Mouse (Mus musculus) neural tube, embryonic 13.5 days (tissue): ENCODE measurements around the gene Ccdc9. TPM values are rescaled to one million over a fixed set of nuclear protein-coding genes. Genes with fewer than 3 reads are reported as not detected.
A peak's percentile ranks its signal among the peaks of the same experiment; 100 is the strongest.
"Not testable (repeated sequence)": the region's sequence is repeated elsewhere in the genome, so short reads cannot be mapped to it uniquely, and the experiment has no call there.

ENCODE experiments used
- ATAC-seq: fragments of 200-750 bp; cut with Nextera tagmentation; 2 replicates; pipeline ENCODE4 v1.8.0; 2017; ENCODE audit warnings: low read depth, mild to moderate bottlenecking, moderate TSS enrichment, moderate library complexity
- H3K27ac ChIP-seq: fragments of 300-500 bp; sonication (generic); replicated peaks from 2 replicates; pipeline ENCODE4 v1.5.1; 2015; ENCODE audit warnings: moderate library complexity, mild to moderate bottlenecking, inconsistent platforms
- H3K27me3 ChIP-seq: fragments of 300-500 bp; sonication (generic); 2 replicates; pipeline ENCODE4 v1.6.1; 2015; ENCODE audit warnings: mild to moderate bottlenecking, inconsistent platforms
- H3K36me3 ChIP-seq: fragments of 300-500 bp; sonication (generic); 2 replicates; pipeline ENCODE4 v1.6.1; 2015; ENCODE audit warnings: mild to moderate bottlenecking, inconsistent platforms
- H3K4me1 ChIP-seq: fragments of 300-500 bp; sonication (generic); replicated peaks from 2 replicates; pipeline ENCODE4 v1.6.1; 2015; ENCODE audit warnings: inconsistent platforms
- H3K4me2 ChIP-seq: fragments of 300-500 bp; sonication (generic); 2 replicates; pipeline ENCODE4 v1.6.1; 2015; ENCODE audit warnings: inconsistent platforms, mild to moderate bottlenecking, moderate library complexity
- H3K4me3 ChIP-seq: fragments of 300-500 bp; sonication (generic); 2 replicates; pipeline ENCODE4 v1.5.1; 2015; ENCODE audit warnings: mild to moderate bottlenecking, inconsistent platforms
- H3K9ac ChIP-seq: fragments of 300-500 bp; sonication (generic); 2 replicates; pipeline ENCODE4 v1.6.1; 2015; ENCODE audit warnings: moderate library complexity, mild to moderate bottlenecking, inconsistent platforms
- H3K9me3 ChIP-seq: fragments of 300-500 bp; sonication (generic); 2 replicates; pipeline ENCODE4 v1.6.1; 2016; ENCODE audit warnings: inconsistent platforms
- WGBS: fragments of 180-500 bp; shearing (Covaris S2); methylation state at CpG from one replicate; pipeline ENCODE4 v1.1.7; 2015; 5-methylcytosine and 5-hydroxymethylcytosine counted together
- polyA plus RNA-seq: library from polyadenylated mRNA; unstranded; fragments of >200 nt; fragmentation: Nextera tagmentation; extraction: Ambion mirVana; gene quantifications from 2 replicates; pipeline ENCODE4 v1.2.1, GENCODE M21; 2015

Ccdc9 gene
- polyA plus RNA-seq, 1 experiment from 2014 or later = 31.2 TPM

GRCm38 (mm10) chr7:16312672-16313311 is 26.2 kb upstream of the Ccdc9 start:
- Histone ChIP-seq H3K4me3 (peak overlapping the region; percentile 69), H3K9ac (peak overlapping the region; percentile 93), H3K27me3 (no peaks in the 10 kb centered on the region), H3K27ac (peak overlapping the region; percentile 97), H3K36me3 (peaks cover 13% of the 10 kb centered on the region), H3K9me3 (no peaks in the 10 kb centered on the region), H3K4me2 (peak overlapping the region; percentile 96), H3K4me1 (peaks cover 63% of the 10 kb centered on the region)
- WGBS = 0% methylated on average over 12 of the region's 12 CpGs
- ATAC-seq = 0 out of 2 replicates have a peak, but pooled peaks have one; percentile 4

- peak overlapping the region; percentile 69 for H3K4me3 ChIP-seq
- peak overlapping the region; percentile 97 for H3K27ac ChIP-seq
- under 1% methylated on average over 49 of the region's 49 CpGs for WGBS
- H3K4me1 ChIP-seq = peaks cover 63% of the 10 kb centered on the region
- no peaks in the 10 kb centered on the region for H3K27me3 ChIP-seq
- no peak for ATAC-seq
- no peaks in the 10 kb centered on the region for H3K9me3 ChIP-seq
- H3K9ac ChIP-seq = peak overlapping the region; percentile 93
- H3K4me2 ChIP-seq = peak overlapping the region; percentile 96
- H3K36me3 ChIP-seq = peaks cover 7% of the 10 kb centered on the region
These were observed 25.5 kb upstream of the Ccdc9 start for GRCm38 (mm10) chr7:16312011-16312671.

GRCm38 (mm10) chr7:16311453-16312004 is 24.9 kb upstream of the Ccdc9 start:
- H3K4me1 ChIP-seq = peaks cover 63% of the 10 kb centered on the region
- no peak for ATAC-seq
- peak overlapping the region; percentile 69 for H3K4me3 ChIP-seq
- no peaks in the 10 kb centered on the region for H3K9me3 ChIP-seq
- peak overlapping the region; percentile 96 for H3K4me2 ChIP-seq
- peak overlapping the region; percentile 97 for H3K27ac ChIP-seq
- no peaks in the 10 kb centered on the region for H3K27me3 ChIP-seq
- H3K36me3 ChIP-seq = peaks cover 2% of the 10 kb centered on the region; the same call in 1 of the 2 replicates
- WGBS = 2% methylated on average over 13 of the region's 14 CpGs
- H3K9ac ChIP-seq = peak overlapping the region; percentile 93

GRCm38 (mm10) chr7:16310521-16311452 is 24.2 kb upstream of the Ccdc9 start:
- no peaks in the 10 kb centered on the region for H3K27me3 ChIP-seq
- peak overlapping the region; percentile 93 for H3K9ac ChIP-seq
- H3K36me3 ChIP-seq = no peaks in the 10 kb centered on the region
- H3K9me3 ChIP-seq = no peaks in the 10 kb centered on the region
- WGBS = 0% methylated on average over 29 of the region's 31 CpGs
- peak; percentile 8; the same call in 1 of the 2 replicates for ATAC-seq
- H3K27ac ChIP-seq = peak overlapping the region; percentile 97
- H3K4me2 ChIP-seq = peak overlapping the region; percentile 96
- H3K4me1 ChIP-seq = peaks cover 63% of the 10 kb centered on the region
- H3K4me3 ChIP-seq = peak overlapping the region; percentile 69

GRCm38 (mm10) chr7:16310020-16310520 is 23.5 kb upstream of the Ccdc9 start:
- Histone ChIP-seq H3K9me3 (no peaks in the 10 kb centered on the region), H3K9ac (peak overlapping the region; percentile 93), H3K36me3 (no peaks in the 10 kb centered on the region), H3K4me2 (peak overlapping the region; percentile 96), H3K27ac (peak overlapping the region; percentile 67), H3K4me3 (peak overlapping the region; percentile 69), H3K4me1 (peaks cover 63% of the 10 kb centered on the region), H3K27me3 (no peaks in the 10 kb centered on the region)
- ATAC-seq = peak; percentile 6; the same call in 1 of the 2 replicates
- under 1% methylated on average over 29 of the region's 56 CpGs for WGBS

DNA sequence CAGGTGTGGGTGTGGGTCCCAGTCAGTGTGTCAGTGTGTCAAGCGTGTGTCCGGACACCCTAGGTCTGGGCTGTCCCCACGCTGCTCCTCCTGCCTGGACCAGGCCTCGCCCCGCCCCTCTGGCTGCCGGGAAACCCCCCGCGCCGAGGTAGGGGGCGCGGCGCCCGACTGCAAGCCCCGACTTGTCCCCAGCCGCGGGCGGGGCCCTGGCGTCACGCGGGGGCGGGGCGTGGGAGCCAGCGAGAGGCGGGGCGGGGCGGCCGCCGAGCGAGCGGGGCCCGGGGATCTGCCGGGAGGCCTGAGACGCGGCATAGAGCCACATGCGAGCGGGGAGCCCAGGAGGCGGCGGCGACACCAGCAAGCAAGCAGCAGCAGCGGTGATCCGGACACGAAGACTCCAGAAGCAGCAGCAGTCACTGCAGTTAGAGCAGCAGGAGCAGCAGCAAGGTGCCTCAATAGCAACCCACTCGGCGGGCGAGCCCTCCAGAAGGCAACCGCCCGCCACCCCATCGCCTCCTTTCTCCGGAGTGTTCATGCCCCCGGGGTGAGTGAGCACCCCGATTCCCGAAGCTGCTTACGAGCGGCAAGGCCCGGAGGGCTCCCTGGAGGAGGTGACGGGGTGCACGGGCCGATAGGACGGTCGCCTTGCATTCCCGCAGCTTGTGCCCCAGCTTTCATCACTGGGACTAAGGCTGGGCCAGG is 22.9 kb upstream of the Ccdc9 start:
- Histone ChIP-seq H3K27ac (peak overlapping the region; percentile 67), H3K4me3 (peak overlapping the region; percentile 69), H3K9me3 (no peaks in the 10 kb centered on the region), H3K36me3 (no peaks in the 10 kb centered on the region), H3K27me3 (no peaks in the 10 kb centered on the region), H3K4me1 (peaks cover 58% of the 10 kb centered on the region), H3K9ac (peak overlapping the region; percentile 93), H3K4me2 (peak overlapping the region; percentile 96)
- peak; percentile 25 for ATAC-seq
- WGBS = under 1% methylated on average over 60 of the region's 61 CpGs

DNA sequence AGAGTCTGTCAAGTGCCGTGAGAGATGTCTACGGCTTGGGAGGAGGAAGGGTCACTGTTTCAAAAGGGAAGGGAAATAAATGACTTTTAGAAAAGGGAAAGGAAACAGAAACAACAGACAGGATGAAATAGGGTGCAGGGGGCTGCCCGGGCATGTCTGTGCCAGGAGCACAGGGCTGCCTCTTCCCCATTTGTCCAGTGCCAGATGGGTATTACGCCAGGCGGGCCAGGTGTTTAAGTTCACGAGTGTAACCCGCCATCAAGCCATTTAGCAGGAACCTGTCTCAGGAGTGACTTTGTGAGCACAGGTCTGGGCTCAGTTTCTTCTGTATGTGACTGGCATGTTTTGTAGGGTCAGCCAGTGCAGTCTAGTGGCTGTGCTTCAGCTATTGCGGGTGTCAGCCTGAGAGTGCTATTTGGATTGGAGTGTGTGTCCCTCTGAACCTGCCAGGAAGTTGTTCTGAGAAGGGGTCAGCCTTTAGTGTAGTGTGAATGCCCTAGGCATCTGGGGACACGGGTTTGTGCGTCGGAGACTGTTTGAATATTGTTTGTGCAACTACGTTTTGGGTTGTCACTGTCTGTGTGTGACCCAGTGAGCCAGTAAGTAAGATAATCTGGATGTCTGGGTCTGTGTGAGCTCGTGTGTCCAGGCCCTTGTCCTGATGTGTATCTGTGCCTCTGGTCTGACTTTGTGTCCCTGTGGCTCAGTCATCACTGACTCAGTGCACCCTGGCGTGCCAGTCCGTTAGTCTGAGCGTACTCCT is 22.1 kb upstream of the Ccdc9 start:
- Histone ChIP-seq H3K27ac (peak overlapping the region; percentile 67), H3K4me2 (peak overlapping the region; percentile 96), H3K9me3 (no peaks in the 10 kb centered on the region), H3K36me3 (no peaks in the 10 kb centered on the region), H3K4me3 (peak overlapping the region; percentile 69), H3K27me3 (no peaks in the 10 kb centered on the region), H3K4me1 (peaks cover 53% of the 10 kb centered on the region), H3K9ac (peak overlapping the region; percentile 93)
- no peak for ATAC-seq
- WGBS = 38% methylated on average over 16 of the region's 16 CpGs

GRCm38 (mm10) chr7:16308093-16308492 is 21.5 kb upstream of the Ccdc9 start, which contains the start of gene Bbc3:
Gene Bbc3 (plus strand): TSS chr7:16308393.
- Histone ChIP-seq H3K9ac (peak within 1 kb of the TSS; percentile 93), H3K27ac (peak within 1 kb of the TSS; percentile 67), H3K4me1 (peaks cover 47% of the 10 kb centered on the region), H3K4me2 (peak within 1 kb of the TSS; percentile 96), H3K4me3 (peak within 1 kb of the TSS; percentile 69)
- H3K9me3 ChIP-seq, H3K36me3 ChIP-seq, H3K27me3 ChIP-seq, ATAC-seq: not testable (repeated sequence)
- 62% methylated on average over 1 of the region's 1 CpGs for WGBS

- not testable (repeated sequence) for ATAC-seq, H3K27me3 ChIP-seq, H3K36me3 ChIP-seq, H3K27ac ChIP-seq, H3K4me2 ChIP-seq, H3K9me3 ChIP-seq, H3K9ac ChIP-seq, H3K4me3 ChIP-seq
- 80% methylated on average over 6 of the region's 6 CpGs for WGBS
- peaks cover 37% of the 10 kb centered on the region for H3K4me1 ChIP-seq
These were observed 20.5 kb upstream of the Ccdc9 start for GRCm38 (mm10) chr7:16307141-16307540.

DNA sequence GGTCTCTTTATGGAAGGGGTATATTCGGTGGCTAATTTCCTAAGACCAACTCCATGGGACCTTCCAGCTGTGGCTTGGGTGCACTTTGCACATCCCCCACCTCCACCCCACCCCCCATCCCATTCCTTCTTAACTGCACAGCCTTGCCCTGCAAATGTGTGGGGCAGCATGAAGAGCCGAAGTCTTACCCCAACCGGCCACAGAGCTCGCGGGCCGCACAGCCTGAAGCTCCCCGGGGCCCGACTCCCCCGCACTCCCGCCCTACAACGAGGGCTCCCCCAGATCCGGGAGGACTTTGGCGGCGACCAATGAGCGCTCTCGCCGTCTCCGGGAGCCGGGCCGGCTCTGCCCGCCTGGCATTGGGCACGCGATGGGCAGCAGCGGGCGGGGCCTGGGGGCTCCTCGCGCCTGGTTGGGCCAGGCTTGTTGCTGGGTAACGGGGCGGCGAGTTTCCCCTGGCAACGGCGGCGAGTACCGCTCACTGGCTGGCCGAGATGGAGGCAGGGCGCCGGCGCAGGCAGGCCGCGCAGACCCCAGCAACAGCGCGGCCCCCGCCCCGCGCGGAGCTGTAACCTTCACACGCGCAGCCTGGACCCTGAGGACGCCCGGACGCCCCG is 12.9 kb upstream of the Ccdc9 start:
- WGBS = 1% methylated on average over 50 of the region's 52 CpGs
- Histone ChIP-seq H3K9me3 (no peaks in the 10 kb centered on the region), H3K36me3 (no peaks in the 10 kb centered on the region), H3K4me3 (peak overlapping the region; percentile 47), H3K9ac (peak overlapping the region; percentile 69), H3K4me1 (peaks cover 46% of the 10 kb centered on the region), H3K27me3 (no peaks in the 10 kb centered on the region), H3K27ac (peak overlapping the region; percentile 80), H3K4me2 (peak overlapping the region; percentile 82)
- peak; percentile 90 for ATAC-seq
